Mouse (Mus musculus) kidney, postnatal 10 days (tissue): ENCODE measurements around the gene Fez2.

ENCODE experiments used
- DNase-seq: peaks from one replicate; pipeline ENCODE4 v3.0.0; 2021; ENCODE audit warnings: mixed read lengths

The Fez2 gene

GRCm38 (mm10) chr17:78361939-78362728, 55.8 kb downstream of the Fez2 start:
- DNase-seq: peak; percentile 48

- no peak for DNase-seq
Measured at GRCm38 (mm10) chr17:78358251-78358726, 59.7 kb downstream of the Fez2 start.

DNA sequence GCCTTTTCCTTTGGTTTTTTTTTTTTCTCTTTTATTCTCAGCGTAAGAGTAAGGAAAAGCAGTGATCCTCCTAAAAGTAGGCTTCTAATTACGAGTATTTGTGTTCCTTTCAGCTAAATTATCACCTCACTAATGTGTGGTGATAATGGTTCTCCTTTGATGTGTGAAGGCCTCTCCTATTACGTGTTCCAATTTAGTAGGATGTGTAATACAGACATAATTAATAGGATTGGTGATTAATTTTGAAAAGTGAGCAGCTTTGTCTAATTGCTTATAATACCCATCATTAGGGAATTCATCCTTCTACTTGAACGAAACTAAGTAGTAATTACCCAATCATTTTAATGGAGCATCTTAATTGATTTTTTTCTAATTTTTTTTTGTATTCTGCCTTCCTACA, 60.2 kb downstream of the Fez2 start:
- DNase-seq: no peak

DNA sequence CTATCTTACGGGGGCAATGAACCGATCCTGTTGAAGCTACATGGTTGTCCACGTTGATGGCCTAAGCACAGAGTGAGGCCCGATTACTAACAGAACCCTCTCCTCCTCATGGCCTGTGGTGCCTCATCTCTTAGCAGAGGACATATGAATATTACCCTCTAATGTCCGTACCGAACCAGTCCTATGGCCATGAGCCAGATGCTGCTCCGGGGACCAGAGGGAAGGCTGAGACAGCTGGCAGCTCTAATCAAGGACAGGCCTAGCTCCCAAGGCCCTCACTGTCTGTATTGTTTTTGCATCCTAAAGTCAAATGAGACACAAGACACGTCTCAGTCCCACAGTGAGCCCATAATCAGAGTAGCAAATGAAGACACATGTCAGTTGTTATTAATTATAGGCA, 62.3 kb downstream of the Fez2 start:
- DNase-seq: no peak

DNA sequence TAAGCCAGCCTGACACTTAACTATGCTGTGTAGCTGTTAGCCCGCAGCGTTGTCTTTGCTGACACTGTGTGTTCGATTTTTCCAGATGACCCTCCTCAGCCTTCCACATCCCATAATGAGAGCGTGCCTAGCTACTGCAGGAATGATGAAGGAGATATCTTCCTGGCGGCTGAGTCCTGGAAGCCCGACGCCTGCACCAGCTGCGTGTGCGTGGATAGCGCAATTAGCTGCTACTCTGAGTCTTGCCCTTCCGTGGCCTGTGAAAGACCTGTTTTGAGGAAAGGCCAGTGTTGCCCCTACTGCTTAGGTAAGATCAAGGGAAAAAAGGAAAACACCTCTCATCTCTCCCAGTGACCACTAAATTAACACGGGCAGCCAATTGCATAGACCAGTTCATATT, 63.1 kb downstream of the Fez2 start:
- DNase-seq: no peak

DNA sequence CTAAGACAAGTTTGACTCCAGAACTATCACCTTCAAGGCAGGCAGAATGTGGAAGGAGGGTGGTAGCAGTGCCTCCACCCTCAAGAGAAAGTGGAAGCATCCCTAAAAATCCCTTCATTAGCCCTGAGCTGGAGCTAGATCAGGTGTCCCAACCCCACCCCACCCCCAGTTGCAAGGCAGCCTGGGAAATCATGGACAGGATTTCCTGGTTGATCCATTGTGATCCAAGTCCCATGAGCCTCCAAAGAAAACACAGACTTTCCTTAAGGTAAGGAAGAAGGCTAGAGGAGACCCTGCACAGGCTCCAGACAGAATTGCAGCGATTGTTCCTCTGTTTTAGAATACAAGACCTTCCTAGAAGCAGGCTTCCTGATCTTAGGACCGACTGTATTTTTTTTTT, 63.5 kb downstream of the Fez2 start:
- no peak for DNase-seq

DNA sequence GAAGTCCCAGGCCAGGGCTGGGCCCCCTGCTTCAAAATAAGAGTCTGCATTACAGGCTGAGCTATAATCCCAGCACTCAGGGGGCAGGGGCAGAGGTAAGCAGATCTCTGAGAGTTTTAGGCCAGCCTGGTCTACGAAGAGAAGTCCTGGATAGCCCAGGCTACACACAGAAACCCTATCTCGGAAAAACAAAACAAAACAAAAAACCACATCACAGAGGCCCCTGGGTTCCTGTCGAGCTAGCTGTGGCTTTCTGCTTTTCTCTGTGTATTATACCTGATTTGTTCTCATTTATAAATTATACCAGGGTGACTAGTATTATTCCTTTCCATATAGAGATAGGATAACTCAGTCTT, 65.5 kb downstream of the Fez2 start:
- DNase-seq: no peak

DNA sequence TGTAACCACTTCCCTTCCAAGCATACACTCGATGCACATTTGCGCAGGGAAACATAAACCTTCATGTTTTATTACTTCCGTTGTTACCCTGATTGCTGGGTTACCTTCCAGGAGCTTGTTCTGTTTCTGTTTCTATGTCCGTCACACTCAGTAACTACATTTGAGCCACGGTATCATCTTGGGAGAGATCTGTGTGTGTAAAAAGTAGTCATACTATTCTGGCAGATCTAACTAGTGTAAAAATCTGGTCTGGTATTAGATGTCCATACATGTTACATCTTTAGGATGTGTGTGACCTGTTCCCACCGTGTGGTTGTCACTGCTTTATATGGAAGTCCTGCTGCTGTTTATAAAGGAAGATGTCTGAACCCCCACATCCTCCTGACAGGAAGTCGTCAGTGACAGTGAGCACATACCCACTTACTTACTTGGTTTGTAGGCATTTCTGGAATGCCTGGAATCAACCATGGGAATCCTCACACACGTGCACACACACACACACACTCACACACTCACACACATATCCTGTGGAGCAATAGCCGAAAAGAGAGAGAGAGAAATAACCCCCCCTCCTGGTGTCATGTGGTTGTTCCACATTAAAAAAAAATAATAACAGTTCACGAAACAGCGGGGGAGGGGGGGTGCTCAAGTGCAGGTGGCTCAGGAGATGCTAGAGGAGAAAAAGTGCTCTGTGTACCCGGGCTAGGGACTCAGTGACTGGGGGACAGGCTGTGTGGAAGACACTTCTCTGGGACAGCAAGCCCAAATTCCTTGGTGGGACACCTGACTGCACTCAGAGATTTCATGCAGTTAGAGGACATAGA, 66.1 kb downstream of the Fez2 start:
- peak; percentile 35 for DNase-seq

- peak; percentile 31 for DNase-seq
Measured at GRCm38 (mm10) chr17:78347111-78347801, 70.7 kb downstream of the Fez2 start.

- no peak for DNase-seq
Measured at GRCm38 (mm10) chr17:78343688-78344087, 74.3 kb downstream of the Fez2 start.

- DNase-seq: no peak
Measured at GRCm38 (mm10) chr17:78335250-78335649, 82.7 kb downstream of the Fez2 start.

DNA sequence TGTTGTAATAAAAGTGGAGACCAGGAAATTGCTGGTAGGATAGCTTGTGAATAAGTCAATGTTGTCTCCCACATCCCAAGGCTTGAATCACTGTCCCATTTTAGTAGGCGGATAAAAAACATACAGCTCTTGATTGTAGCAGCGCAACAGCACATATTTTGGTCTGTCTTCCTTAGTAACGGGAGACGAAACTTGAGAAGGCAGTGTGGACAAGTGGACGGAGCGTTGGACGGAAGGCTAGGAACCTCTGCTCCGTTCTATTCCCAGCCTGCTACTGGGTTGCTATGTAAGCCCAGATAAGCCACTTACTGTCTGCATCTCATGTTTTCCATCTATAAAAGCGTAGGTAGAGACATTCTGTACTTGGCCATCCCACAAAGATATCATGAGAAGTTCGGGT, 84.7 kb downstream of the Fez2 start:
- DNase-seq: no peak

- DNase-seq: no peak
Measured at GRCm38 (mm10) chr17:78331438-78331837, 86.5 kb downstream of the Fez2 start.

DNA sequence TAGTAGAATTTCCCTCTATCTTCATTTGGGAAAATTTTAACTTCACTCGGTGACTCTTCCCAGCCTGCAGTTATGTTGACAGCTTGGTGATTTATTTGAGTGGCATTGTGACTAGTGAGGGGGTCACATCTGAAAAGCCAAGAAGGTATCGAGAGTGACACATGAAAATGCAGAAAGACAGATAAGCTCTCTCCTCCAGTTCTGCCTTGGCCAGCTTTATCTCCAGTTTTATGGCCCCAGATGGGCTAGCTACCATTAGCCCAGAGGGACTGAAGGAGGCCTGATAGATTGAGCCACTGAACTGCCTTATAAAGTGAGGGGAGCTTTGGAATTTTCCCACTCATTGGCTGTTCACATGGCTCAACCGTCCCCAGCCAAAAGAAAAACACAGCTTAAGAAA, 89.7 kb downstream of the Fez2 start:
- no peak for DNase-seq

GRCm38 (mm10) chr17:78327187-78327586, 90.8 kb downstream of the Fez2 start:
- no peak for DNase-seq

DNA sequence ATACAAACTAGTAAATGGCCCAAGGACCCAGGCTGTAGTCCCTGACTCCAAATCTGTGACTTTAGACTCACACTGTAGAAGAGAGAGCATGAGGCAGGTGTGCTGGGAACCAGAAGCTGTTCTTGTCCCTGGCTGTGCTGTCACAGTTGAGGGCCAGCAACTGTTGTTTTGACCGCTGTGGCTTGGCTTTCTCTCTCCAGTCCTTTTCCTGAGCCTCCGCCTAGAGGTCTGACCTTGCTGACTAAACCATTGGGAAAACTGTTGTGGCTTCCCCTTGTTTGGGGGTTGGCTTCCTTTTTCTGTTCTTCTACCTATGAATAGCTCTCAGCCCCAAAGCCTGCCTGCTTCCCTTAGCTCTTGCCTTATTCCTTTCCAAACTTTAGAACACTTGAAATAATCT, 91.6 kb downstream of the Fez2 start:
- DNase-seq: no peak

DNA sequence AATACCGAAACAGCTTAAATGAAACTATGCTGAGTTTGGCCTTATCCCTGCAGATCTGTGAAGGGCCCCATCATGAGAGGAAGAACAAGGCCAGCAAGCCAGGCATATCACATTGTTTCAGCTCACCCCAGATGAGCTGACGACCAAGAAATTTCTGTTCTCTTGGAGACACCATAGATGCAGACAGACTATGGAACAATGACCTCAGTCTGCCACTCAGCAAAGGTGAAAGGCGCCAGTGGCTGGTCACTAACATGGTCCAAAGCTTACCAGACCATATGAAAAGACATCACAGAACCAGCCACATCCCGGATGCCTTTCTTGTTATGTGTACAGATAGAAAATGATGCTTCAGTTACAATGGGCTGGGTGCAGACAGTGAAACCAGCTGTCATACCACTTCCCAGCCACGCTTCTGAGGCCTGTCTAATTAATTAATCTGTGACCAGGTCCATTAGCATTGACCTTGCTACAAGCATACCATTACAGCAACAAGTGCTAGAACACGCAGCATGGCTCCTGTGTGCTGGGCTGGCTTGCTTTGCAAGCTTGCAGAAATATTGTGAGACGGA, 92.1 kb downstream of the Fez2 start:
- no peak for DNase-seq

DNA sequence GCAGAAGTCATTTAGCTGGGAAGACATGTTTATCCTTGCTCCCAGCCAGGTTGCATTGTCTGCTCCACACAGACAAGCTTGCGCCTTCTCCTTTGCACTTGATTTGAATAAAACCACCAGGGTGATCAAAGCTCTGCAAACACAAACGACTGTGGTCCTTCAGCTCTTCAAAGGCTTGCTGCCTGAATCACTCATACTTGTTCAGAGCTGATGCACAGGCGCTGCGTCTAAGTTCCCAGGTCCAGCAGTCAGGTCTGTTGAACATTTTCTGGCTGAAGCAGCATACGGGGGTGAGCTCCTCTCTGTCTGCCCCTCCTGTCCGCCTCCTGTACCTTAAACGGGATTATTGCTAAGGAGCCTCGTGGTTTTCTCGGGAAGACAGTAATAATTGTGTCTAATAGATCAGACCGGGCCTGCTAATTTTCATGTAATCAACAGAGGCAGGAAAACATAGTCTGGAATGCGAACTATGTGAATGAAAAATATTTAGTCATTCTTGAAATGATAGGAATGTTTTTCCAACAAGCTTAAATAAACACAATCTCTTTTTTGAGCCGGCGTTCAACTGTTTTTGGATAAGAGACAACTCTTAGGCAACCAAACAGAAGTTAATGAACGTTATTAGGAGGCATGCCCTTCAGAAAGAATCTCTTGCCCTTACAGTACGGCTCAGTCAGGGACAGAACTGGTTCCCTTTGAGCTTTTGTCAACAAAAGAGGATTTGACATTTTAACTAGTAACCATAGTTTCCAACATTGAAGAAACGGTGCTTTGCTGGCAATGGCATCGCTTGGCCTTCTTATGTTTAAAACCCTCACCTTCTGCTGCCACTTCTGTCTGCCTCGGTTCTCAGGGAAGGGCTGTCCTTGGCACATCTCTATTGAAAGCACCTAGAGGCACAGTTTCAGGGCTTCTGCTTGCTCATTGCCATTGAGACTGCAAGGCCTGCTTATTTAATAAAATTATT, 95.3 kb downstream of the Fez2 start:
- peak; percentile 30 for DNase-seq

- DNase-seq: no peak
Measured at GRCm38 (mm10) chr17:78321216-78321835, 96.6 kb downstream of the Fez2 start.
